Mouse (Mus musculus): ENCODE measurements around the gene Bdh2.

GRCm38 (mm10) chr3:135304060-135304459 lies 23.0 kb downstream of the Bdh2 start:
- TF ChIP-seq CTCF (IDR thresholded peaks at IDR 0.05; ENCODE audit: low read depth) (no peak), EP300 (optimal IDR thresholded peaks at IDR 0.05) (no peak)

Data from stomach, postnatal 0 days (tissue).